Mouse (Mus musculus): ENCODE results near the gene Anxa7.

DNA sequence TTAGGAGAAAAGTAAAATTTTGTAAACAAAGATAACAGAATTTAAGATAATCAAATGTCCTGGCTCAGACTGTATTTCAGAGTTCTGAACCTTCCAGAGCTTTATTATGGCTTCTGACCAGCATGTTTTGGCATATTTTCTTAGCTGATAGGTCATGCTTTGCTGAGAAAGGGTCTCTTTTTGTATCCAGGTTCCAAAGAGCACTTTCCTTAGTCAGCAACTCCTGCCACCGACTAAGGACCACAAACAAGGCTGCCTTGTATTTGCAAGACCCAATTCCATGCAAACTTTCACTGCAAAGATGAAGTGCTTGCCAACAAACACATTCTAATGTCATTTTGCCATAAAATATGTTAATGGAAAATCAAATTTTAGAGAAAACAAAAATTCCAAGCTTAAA lies 50.1 kb downstream of the Anxa7 start:
- TF ChIP-seq CTCF (IDR thresholded peaks at IDR 0.05; ENCODE audit: control insufficient read depth, insufficient read depth, insufficient read length) (no peak), MYOG (IDR thresholded peaks at IDR 0.05; ENCODE audit: control insufficient read depth, extremely low read depth, insufficient read length) (no peak), FOSL1 (IDR thresholded peaks at IDR 0.05; ENCODE audit: insufficient read depth, low read length, poor library complexity, severe bottlenecking) (no peak), MYOD1 (IDR thresholded peaks at IDR 0.05; ENCODE audit: control insufficient read depth, insufficient read length, low read depth) (no peak)
